Mouse (Mus musculus): ENCODE measurements around the gene Stx4a.
A peak's percentile ranks its signal among the peaks of the same experiment; 100 is the strongest.

GRCm38 (mm10) chr7:127813821-127814220 is 10.3 kb upstream of the Stx4a start:
- TF ChIP-seq POLR2A (IDR thresholded peaks at IDR 0.05; ENCODE audit: insufficient read depth, low read depth, low read length) (0 out of 2 replicates have a peak, but pooled peaks have one; percentile 8), CTCF (IDR thresholded peaks at IDR 0.05) (no peak), EP300 (IDR thresholded peaks at IDR 0.05; ENCODE audit: insufficient read depth, low read depth, low read length) (0 out of 2 replicates have a peak, but pooled peaks have one; percentile 23)
